Mouse (Mus musculus): Measurements from ENCODE around the gene Stag1. TPM values are rescaled to one million over a fixed set of nuclear protein-coding genes. Genes with fewer than 3 reads are reported as not detected.

The Stag1 gene
- total RNA-seq, 4 experiments from 2014 or later: 20.8 to 31.7 (median 27.6) TPM

DNA sequence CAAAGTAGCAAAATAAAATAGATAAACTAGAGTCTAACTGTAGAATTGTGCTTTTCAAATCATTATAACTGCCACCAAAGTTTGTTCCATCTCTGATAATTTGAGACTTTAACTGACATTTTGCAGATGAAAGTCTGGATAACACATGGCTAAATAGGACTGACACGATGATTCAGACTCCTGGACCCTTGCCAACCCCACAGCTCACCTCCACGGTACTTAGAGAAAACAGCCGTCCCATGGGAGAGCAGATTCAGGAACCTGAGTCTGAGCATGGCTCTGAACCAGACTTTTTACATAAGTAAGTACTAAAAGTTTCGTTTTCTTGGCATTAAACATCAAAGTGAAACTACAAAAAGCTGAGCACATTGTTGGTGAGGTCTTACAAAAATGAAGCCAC is 353.9 kb downstream of the Stag1 start:
- peak; percentile 14 for DNase-seq (ENCODE audit: low spot score)

DNA sequence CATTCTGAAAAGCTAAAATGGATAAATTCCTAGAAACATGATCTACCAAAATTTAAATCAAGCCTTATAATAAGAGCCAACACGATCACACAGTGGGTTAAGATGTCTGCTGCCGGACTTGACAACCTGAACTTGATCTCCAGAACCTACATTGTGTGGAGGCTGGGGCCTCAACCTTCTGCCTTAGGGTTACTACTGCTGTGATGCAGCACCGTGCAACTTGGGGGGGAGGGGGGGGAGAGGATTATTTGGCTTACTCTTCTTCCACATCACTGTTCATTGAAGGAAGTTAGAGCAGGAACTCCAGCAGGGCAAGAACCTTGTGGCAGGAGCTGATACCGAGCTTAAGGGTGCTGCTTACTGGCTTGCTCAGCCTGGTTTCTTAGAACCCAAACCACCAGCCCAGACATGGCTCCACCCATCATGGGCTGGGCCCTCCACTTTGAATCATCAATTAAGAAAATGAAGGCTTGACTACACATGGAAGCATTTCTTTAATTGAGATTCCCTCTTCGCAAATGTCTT is 365.4 kb downstream of the Stag1 start:
- DNase-seq (ENCODE audit: low spot score): no peak

GRCm38 (mm10) chr9:100963428-100963912 is 365.9 kb downstream of the Stag1 start:
- no peak for DNase-seq (ENCODE audit: low spot score)

- DNase-seq (ENCODE audit: low spot score): no peak
Measured at GRCm38 (mm10) chr9:100964106-100964505, 366.5 kb downstream of the Stag1 start.

GRCm38 (mm10) chr9:100969461-100969860 is 371.9 kb downstream of the Stag1 start:
- DNase-seq (ENCODE audit: low spot score): no peak

GRCm38 (mm10) chr9:100978666-100979065 is 381.1 kb downstream of the Stag1 start:
- no peak for DNase-seq (ENCODE audit: low spot score)

DNA sequence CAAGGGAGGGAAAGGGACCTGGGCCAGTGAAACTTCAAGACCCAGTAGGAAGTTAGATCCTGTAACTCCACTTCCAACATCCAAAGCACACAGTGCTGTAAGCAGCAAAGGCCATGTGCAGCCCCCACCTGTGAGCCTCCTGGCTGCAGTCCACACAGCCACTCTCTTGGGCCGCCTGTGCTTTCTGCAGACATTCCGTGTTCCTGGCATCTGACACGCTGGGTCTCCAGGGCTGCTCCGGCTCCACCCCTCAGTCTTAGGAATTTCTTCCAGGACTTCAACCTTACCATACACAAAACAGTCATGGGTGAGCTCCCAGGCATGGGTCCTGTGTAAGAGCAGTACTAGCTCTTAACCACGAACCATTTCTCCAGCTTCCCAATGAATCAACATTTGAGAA is 381.7 kb downstream of the Stag1 start:
- DNase-seq (ENCODE audit: low spot score): no peak

- DNase-seq (ENCODE audit: low spot score): no peak
Measured at GRCm38 (mm10) chr9:100982786-100983185, 385.2 kb downstream of the Stag1 start.

- no peak for DNase-seq (ENCODE audit: low spot score)
Measured at GRCm38 (mm10) chr9:100984381-100985310, 387.0 kb downstream of the Stag1 start.

DNA sequence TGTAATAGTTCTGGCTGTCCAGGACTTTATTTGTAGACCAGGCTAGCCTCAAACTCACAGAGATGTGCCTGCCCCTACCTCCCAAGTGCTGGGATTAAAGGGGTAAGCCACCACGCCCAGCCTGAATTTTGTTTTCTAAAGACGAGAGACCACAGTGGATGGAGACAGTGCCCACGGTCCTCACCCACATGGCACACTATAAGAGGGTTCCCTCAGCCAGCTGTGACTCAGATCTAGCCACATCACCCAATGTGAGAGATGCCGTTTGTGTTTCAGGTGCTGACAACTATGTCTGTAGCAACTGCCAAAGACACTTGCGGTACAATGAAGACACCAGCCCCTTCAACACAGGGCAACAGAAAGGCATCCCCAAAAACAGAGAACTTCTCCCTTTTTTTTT is 389.4 kb downstream of the Stag1 start:
- no peak for DNase-seq (ENCODE audit: low spot score)

- no peak for DNase-seq (ENCODE audit: low spot score)
Measured at GRCm38 (mm10) chr9:100987850-100988249, 390.3 kb downstream of the Stag1 start.

- DNase-seq (ENCODE audit: low spot score): no peak
Measured at GRCm38 (mm10) chr9:100990609-100991008, 393.0 kb downstream of the Stag1 start.

GRCm38 (mm10) chr9:100991321-100991720 is 393.7 kb downstream of the Stag1 start:
- DNase-seq (ENCODE audit: low spot score): no peak

GRCm38 (mm10) chr9:100992191-100992590 is 394.6 kb downstream of the Stag1 start:
- DNase-seq (ENCODE audit: low spot score): no peak

DNA sequence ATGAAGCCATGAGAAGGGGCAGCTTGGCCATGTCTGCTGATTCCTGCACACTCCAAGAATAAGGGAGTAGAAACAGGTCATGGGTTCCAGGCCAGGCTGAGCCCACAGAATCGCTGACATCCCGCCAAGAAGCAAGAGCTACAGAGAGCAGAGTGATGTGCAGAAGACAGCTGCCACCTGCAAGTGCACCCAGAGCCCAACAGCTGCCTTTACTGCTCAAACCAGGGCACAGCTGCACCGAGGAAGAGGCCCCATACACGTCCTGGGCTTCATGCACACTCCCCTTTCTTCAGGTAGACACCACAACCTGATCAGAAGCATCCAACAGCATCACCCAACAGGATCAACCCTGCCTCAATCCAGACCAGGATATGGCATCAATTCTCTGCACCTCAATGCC is 396.3 kb downstream of the Stag1 start:
- DNase-seq (ENCODE audit: low spot score): no peak

DNA sequence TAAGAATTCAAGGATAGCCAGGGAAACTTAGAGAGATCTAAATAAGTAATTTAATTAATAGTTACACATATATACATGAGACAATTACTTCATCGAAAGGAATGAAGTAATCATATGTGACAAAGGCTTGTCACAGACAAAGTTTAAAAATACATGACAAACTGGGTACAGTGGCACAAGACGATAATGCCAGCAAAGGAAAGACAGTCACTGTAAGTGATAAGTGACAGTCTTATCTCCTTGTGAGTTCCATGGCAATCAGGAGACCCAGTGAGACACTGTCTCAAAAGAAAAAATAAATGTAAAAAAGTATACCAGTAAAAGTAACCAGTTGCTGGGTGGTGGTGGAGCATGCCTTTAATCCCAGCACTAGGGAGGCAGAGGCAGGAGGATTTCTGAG is 399.5 kb downstream of the Stag1 start:
- DNase-seq (ENCODE audit: low spot score): no peak

DNA sequence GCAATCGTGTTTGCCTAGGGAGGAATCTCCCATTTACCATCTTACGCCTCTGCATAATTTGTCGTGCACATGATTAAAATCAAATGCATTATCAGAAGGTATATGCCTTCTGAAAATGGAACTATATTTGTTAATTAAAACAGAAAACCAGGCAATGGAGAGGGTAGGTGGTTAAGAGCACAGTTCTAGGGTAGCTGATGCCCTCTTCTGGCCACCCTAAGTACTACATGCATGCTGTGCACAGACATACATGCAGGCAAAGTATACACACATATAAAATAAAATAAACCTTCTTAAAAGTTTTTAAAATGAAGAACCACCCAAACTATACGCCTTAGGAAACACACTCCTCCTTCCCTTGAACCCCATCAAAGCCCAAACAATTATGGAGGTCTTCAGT is 404.5 kb downstream of the Stag1 start:
- no peak for DNase-seq (ENCODE audit: low spot score)

DNA sequence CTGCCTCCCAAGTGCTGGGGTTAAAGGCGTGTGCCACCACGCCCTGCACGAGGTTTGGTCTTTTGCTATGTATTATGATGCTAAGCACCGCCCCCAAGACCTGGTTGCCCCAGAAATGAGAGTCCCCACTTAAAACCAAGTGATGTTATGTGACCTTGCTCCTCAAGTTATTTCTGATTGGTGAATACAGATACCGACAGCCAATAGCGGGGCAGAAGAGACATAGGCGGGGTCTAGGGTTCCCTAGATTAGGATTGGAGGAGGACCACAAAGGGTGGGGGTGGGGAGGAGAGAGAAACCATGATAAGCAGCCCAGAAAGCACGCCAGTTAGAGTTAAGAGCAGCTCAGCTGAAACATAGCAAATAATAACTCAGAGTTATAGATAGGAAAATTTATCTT is 405.2 kb downstream of the Stag1 start:
- DNase-seq (ENCODE audit: low spot score): no peak

DNA sequence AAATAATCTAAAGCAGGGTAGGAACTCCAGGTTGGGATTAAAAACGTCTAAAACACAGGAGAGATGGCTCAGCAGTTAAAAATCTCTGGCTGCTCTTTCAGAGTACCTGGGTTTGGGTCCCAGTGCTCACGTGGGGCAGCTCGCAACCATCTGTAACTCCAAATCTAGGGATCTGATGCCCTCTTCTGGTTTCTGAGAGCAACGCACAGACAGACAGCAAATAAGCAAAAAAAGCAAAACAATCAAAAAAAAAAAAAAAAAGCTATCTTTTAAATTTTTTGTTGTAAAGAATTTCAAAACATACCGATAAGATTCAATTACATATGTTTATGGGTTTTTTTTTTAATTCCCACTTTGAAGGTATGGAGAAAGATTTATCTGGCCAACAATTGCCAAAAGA is 405.7 kb downstream of the Stag1 start:
- no peak for DNase-seq (ENCODE audit: low spot score)

DNA sequence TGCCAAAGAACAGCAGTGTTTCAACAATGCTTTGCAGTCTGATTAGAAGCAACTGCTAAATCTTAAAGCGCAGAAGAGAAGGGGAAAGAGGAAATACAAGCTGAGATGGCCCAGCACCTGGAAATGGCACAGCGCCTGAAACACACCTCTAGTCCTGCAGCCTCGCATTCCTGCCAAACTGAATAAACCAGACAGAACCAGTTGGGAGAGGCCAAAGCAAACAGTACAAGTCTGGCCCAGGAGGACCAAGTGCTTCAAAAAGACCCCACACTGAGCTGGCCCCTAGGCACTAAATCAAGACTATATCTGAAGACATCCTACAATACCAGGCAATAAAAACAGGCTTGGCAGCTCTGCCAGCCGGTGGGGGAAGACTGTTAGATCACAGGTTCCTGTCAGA is 408.3 kb downstream of the Stag1 start:
- no peak for DNase-seq (ENCODE audit: low spot score)

Data from heart, adult 8-10 months (tissue).